Mouse (Mus musculus) bone marrow macrophage, adult 2 months (primary cell): Measurements from ENCODE around the gene 0610037L13Rik.

ENCODE experiments used
- CTCF ChIP-seq: IDR thresholded peaks from 2 replicates; pipeline ENCODE4 v1.5.1; 2012; ENCODE audit warnings: low read depth, mild to moderate bottlenecking, low read length, moderate library complexity
- POLR2A ChIP-seq: IDR thresholded peaks from 2 replicates; pipeline ENCODE4 v1.6.1; 2012; ENCODE audit warnings: mild to moderate bottlenecking, low read depth, low read length, borderline replicate concordance

DNA sequence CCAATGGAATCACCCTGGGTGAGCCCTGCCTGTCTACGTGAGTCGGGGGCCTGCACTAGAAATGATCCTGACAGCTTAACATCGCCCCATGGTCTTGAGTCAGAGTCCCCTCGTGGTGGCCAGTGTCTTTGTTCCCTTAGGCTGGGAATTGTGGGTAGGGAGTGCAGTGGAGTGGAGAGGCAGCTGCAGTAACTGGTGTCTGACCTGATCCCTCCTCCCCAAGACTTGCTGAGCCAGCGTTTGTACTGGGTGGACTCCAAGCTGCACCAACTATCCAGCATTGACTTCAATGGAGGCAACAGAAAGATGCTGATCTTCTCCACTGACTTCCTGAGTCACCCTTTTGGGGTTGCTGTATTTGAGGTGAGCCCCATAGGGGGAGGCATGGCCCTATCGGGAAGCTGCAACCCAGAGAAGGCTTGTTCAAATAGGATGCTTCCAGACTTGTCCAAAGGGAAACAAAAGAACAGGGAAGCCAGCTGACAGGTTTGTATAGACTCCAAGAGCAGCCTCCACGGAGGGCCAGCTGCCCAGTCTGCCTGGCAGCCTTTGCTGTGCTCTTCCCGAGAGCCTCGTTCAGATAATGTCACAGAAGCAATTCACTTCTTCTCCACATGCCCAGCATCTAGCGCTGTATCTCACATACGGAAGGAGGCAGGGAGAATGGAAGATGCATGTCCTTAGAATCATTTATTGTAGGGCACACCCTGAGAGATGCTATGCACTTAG is 32.5 kb upstream of the 0610037L13Rik start:
- TF ChIP-seq POLR2A (no peak), CTCF (no peak)
